Mouse (Mus musculus) forelimb bud, embryonic 11.5 days (tissue): ENCODE data around the gene Sh3bgrl3.

Experiments
- DNase-seq: peaks from one replicate; pipeline ENCODE4 v3.0.0-alpha.2; 2012; ENCODE audit warnings: low read depth, low spot score

Gene Sh3bgrl3

GRCm38 (mm10) chr4:134081730-134082386, 46.7 kb downstream of the Sh3bgrl3 start:
- DNase-seq, result peak; percentile 76

GRCm38 (mm10) chr4:134080674-134081073, 47.9 kb downstream of the Sh3bgrl3 start:
- no peak for DNase-seq

GRCm38 (mm10) chr4:134078694-134079093, 49.9 kb downstream of the Sh3bgrl3 start:
- DNase-seq, result peak; percentile 60
